Comparison of ENCODE assay signal across 9 mouse cellular contexts in the genomic region with DNA sequence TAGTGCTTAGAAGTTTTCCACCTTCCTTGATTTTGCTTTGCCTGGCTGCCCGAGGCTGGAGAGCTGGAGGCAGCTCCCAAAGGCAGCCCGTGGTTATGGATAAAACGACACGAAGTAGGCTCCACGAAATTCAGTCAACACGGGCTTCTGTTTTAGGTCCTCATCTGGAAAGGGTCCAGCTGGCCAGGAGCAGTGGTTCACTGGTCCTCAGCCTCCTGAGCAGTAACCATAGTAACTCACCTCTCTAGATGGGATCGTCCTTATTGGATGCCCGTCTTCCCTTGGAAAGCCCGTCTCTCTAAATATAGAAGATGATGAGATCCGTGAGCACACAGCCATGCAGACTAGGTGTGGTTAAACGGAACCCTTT. TPM values are rescaled to one million over a fixed set of nuclear protein-coding genes. Genes with fewer than 3 reads are reported as not detected.
A peak's percentile ranks its signal among the peaks of the same experiment; 100 is the strongest.
DNase-seq lines count a peak whose midpoint lies in the region; ATAC-seq and TF ChIP-seq lines count a peak whose summit lies in the region.
"Had no signal": no experiment of that assay in that cellular context is flagged by ENCODE, and none has a peak within 500 bp of the region (broad histone marks: within the 10 kb centered on the region; RNA-seq: fewer than 3 reads in every experiment).

No protein-coding gene starts in this region.

- H3K4me2 ChIP-seq in lung, embryonic 14.5 days = peak overlapping the region; percentile 72
- peak overlapping the region; percentile 82 for H3K4me2 ChIP-seq in embryonic facial prominence, embryonic 14.5 days (ENCODE audit: low read depth, low read length)
- H3K4me2 ChIP-seq in intestine, embryonic 15.5 days (replicated peaks) = peak overlapping the region; percentile 87
- peak overlapping the region; percentile 48 for H3K4me2 ChIP-seq in myocyte (ENCODE audit: low read depth)

- no peaks in the 10 kb centered on the region for H3K9me3 ChIP-seq in lung, embryonic 14.5 days (ENCODE audit: low read depth, low read length)
- no peaks in the 10 kb centered on the region for H3K9me3 ChIP-seq in embryonic facial prominence, embryonic 14.5 days (ENCODE audit: control insufficient read depth, low read length)
- H3K9me3 ChIP-seq in intestine, embryonic 15.5 days = no peaks in the 10 kb centered on the region

- DNase-seq in lung, embryonic 14.5 days = peak; percentile 6
- no peak for DNase-seq in lung, adult 18-20 months
- DNase-seq in embryonic facial prominence, embryonic 14.5 days (ENCODE audit: low spot score) = peak; percentile 17
- DNase-seq in gastrocnemius, postnatal 25 days = no peak
- no peak for DNase-seq in urinary bladder, postnatal 36 days (ENCODE audit: low spot score in 2 of 2)

- H3K36me3 ChIP-seq in lung, embryonic 14.5 days (ENCODE audit: insufficient read depth) = no peaks in the 10 kb centered on the region
- no peaks in the 10 kb centered on the region for H3K36me3 ChIP-seq in embryonic facial prominence, embryonic 14.5 days (ENCODE audit: control insufficient read depth, insufficient read depth, low read length)
- no peaks in the 10 kb centered on the region for H3K36me3 ChIP-seq in intestine, embryonic 15.5 days
- no peaks in the 10 kb centered on the region for H3K36me3 ChIP-seq in myocyte (ENCODE audit: control insufficient read depth, insufficient read depth)

- ATAC-seq in lung, embryonic 14.5 days (ENCODE audit: insufficient read depth) = 0 out of 2 replicates have a peak, but pooled peaks have one; percentile 15
- no peak for ATAC-seq in embryonic facial prominence, embryonic 14.5 days (ENCODE audit: low read depth)
- ATAC-seq in intestine, embryonic 15.5 days = 0 out of 2 replicates have a peak, but pooled peaks have one; percentile 10
- ATAC-seq in monocyte, adult 5-6 weeks (replicated peaks; ENCODE audit: insufficient number of reproducible peaks, low FRiP score, low TSS enrichment, poor library complexity, severe bottlenecking) = no peak

- WGBS in lung, embryonic 14.5 days = 4% methylated on average over 11 of the region's 11 CpGs
- 5% methylated on average over 11 of the region's 11 CpGs for WGBS in embryonic facial prominence, embryonic 14.5 days
- 9% methylated on average over 11 of the region's 11 CpGs for WGBS in intestine, embryonic 15.5 days

- no peak for TF ChIP-seq CTCF in lung, embryonic 14.5 days (IDR thresholded peaks at IDR 0.05; ENCODE audit: low read depth)

- no peaks in the 10 kb centered on the region for H3K4me1 ChIP-seq in lung, embryonic 14.5 days (ENCODE audit: insufficient read depth)
- H3K4me1 ChIP-seq in embryonic facial prominence, embryonic 14.5 days (ENCODE audit: control insufficient read depth, insufficient read depth, low read length) = peaks cover 5% of the 10 kb centered on the region
- peaks cover 8% of the 10 kb centered on the region; the same call in 1 of the 2 replicates for H3K4me1 ChIP-seq in intestine, embryonic 15.5 days (replicated peaks)

- H3K79me2 ChIP-seq in myocyte (ENCODE audit: control insufficient read depth, insufficient read depth) = no peaks in the 10 kb centered on the region

- no peak overlapping the region for H3ac ChIP-seq in myocyte (ENCODE audit: control insufficient read depth, insufficient read length)

- H3K27me3 ChIP-seq in lung, embryonic 14.5 days (ENCODE audit: insufficient read depth, low read length) = peaks cover 18% of the 10 kb centered on the region
- H3K27me3 ChIP-seq in embryonic facial prominence, embryonic 14.5 days (replicated peaks; ENCODE audit: control insufficient read depth, insufficient read depth, low read length) = peaks cover 15% of the 10 kb centered on the region; the same call in 1 of the 2 replicates
- H3K27me3 ChIP-seq in intestine, embryonic 15.5 days (replicated peaks) = peaks cover 26% of the 10 kb centered on the region
- H3K27me3 ChIP-seq in myocyte (ENCODE audit: control insufficient read depth, insufficient read depth, insufficient read length) = peaks cover 6% of the 10 kb centered on the region

- peak overlapping the region; percentile 34 for H3K4me3 ChIP-seq in lung, embryonic 14.5 days (ENCODE audit: low read depth, low read length)
- peak overlapping the region; percentile 38 for H3K4me3 ChIP-seq in embryonic facial prominence, embryonic 14.5 days (ENCODE audit: low read depth, low read length)
- H3K4me3 ChIP-seq in intestine, embryonic 15.5 days (replicated peaks) = peak overlapping the region; percentile 36; the same call in 1 of the 2 replicates
- no peak overlapping the region for H3K4me3 ChIP-seq in myocyte

- no peak overlapping the region for H3K27ac ChIP-seq in lung, embryonic 14.5 days (ENCODE audit: low read depth)
- no peak overlapping the region for H3K27ac ChIP-seq in embryonic facial prominence, embryonic 14.5 days (replicated peaks; ENCODE audit: low read depth, low read length)
- no peak overlapping the region for H3K27ac ChIP-seq in intestine, embryonic 15.5 days

- 0 out of 2 replicates have a peak overlapping the region, but pooled peaks have one; percentile 17 for H3K9ac ChIP-seq in lung, embryonic 14.5 days
- H3K9ac ChIP-seq in embryonic facial prominence, embryonic 14.5 days (ENCODE audit: low read depth, low read length) = peak overlapping the region; percentile 44
- 0 out of 2 replicates have a peak overlapping the region, but pooled peaks have one; percentile 13 for H3K9ac ChIP-seq in intestine, embryonic 15.5 days

- no peak for TF ChIP-seq POLR2A in myocyte (IDR thresholded peaks at IDR 0.05; ENCODE audit: insufficient read length, low read depth)

TF ChIP-seq in myocyte, 11 proteins besides CTCF, POLR2A, EP300 and RAD21:
- no peak for TF ChIP-seq E2F4 (IDR thresholded peaks at IDR 0.05; ENCODE audit: insufficient read depth)
- TF ChIP-seq TCF3 (IDR thresholded peaks at IDR 0.05; ENCODE audit: insufficient read length, low read depth) = no peak
- TF ChIP-seq REST (IDR thresholded peaks at IDR 0.05; ENCODE audit: insufficient read depth, insufficient read length) = no peak
- TF ChIP-seq MYOG (IDR thresholded peaks at IDR 0.05; ENCODE audit: control insufficient read depth in 1 of 3, insufficient read depth in 1 of 3, insufficient read length in 2 of 3, low read depth in 2 of 3) = no peak
- TF ChIP-seq USF1 (IDR thresholded peaks at IDR 0.05; ENCODE audit: low read depth) = no peak
- no peak for TF ChIP-seq POLR2AphosphoS2 (IDR thresholded peaks at IDR 0.05; ENCODE audit: insufficient read length, low read depth)
- TF ChIP-seq TCF12 (IDR thresholded peaks at IDR 0.05; ENCODE audit: insufficient read depth, poor library complexity, severe bottlenecking) = no peak
- no peak for TF ChIP-seq MYOD1 (IDR thresholded peaks at IDR 0.05; ENCODE audit: control insufficient read depth in 1 of 3, insufficient read length in 2 of 3, low read depth in 2 of 3)
- TF ChIP-seq CEBPB (IDR thresholded peaks at IDR 0.05; ENCODE audit: insufficient read depth, poor library complexity, severe bottlenecking) = no peak
- TF ChIP-seq MAX (IDR thresholded peaks at IDR 0.05; ENCODE audit: low read depth) = no peak
- no peak for TF ChIP-seq SRF (IDR thresholded peaks at IDR 0.05; ENCODE audit: control insufficient read depth, insufficient read length, low read depth)

RNA-seq across cellular contexts. Expression of a gene that starts 31.5 kb away (rescaled TPM):
- polyA plus RNA-seq in lung, embryonic 14.5 days (2014; fragmentation: Nextera tagmentation; extraction: Ambion mirVana) = not detected in 2 replicates
- not detected in 2 replicates for polyA plus RNA-seq in embryonic facial prominence, embryonic 14.5 days (2014; fragmentation: Nextera tagmentation; extraction: Ambion mirVana)
- not detected in 2 replicates for polyA plus RNA-seq in intestine, embryonic 15.5 days (2015; fragmentation: Nextera tagmentation; extraction: Ambion mirVana)
- polyA plus RNA-seq in myocyte (2012; fragmentation: generic; extraction: Trizol) = not detected
- total RNA-seq in gastrocnemius, postnatal 25 days (2021) = not detected
- not detected in 3 replicates for total RNA-seq in monocyte, adult 5-6 weeks (2017)
- polyA plus RNA-seq: spleen, adult 2 months had no signal

Comparison
In these comparisons a context has a peak if more than half of its experiments do, and no peak if none do; other contexts are left out.
1. DNase-seq: peak in lung, embryonic 14.5 days (single experiment) and embryonic facial prominence, embryonic 14.5 days (single experiment); none in lung, adult 18-20 months (0 of 2), gastrocnemius, postnatal 25 days (single experiment) and urinary bladder, postnatal 36 days (0 of 2).
2. ATAC-seq: peak in lung, embryonic 14.5 days (single experiment) and intestine, embryonic 15.5 days (single experiment); none in embryonic facial prominence, embryonic 14.5 days (single experiment) and monocyte, adult 5-6 weeks (single experiment).
3. Peak in every context shown above with its lines, with median percentiles within 50 percentile points of each other: H3K4me2 ChIP-seq and H3K9ac ChIP-seq.